Mouse (Mus musculus) hindbrain, embryonic 12.5 days (tissue): ENCODE data around the gene Slc38a9. TPM values are rescaled to one million over a fixed set of nuclear protein-coding genes. Genes with fewer than 3 reads are reported as not detected.

ENCODE experiments used
- ATAC-seq: fragments of 200-750 bp; cut with Nextera tagmentation; 2 replicates; pipeline ENCODE4 v1.8.0; 2017; ENCODE audit warnings: moderate TSS enrichment; ENCODE audit not compliant: low FRiP score
- H3K27ac ChIP-seq: fragments of 300-500 bp; sonication (generic); 2 replicates; pipeline ENCODE4 v1.5.1; 2016; ENCODE audit warnings: mild to moderate bottlenecking
- H3K27me3 ChIP-seq: fragments of 300-500 bp; sonication (generic); 2 replicates; pipeline ENCODE4 v1.6.1; 2016; ENCODE audit warnings: mild to moderate bottlenecking
- H3K36me3 ChIP-seq: fragments of 300-500 bp; sonication (generic); 2 replicates; pipeline ENCODE4 v1.6.1; 2016; ENCODE audit warnings: mild to moderate bottlenecking
- H3K4me1 ChIP-seq: fragments of 300-500 bp; sonication (generic); 2 replicates; pipeline ENCODE4 v1.6.1; 2016
- H3K4me2 ChIP-seq: fragments of 300-500 bp; sonication (generic); replicated peaks from 2 replicates; pipeline ENCODE4 v1.6.1; 2016; ENCODE audit warnings: mild to moderate bottlenecking
- H3K4me3 ChIP-seq: fragments of 300-500 bp; sonication (generic); 2 replicates; pipeline ENCODE4 v1.5.1; 2016; ENCODE audit warnings: mild to moderate bottlenecking
- H3K9ac ChIP-seq: fragments of 300-500 bp; sonication (generic); 2 replicates; pipeline ENCODE4 v1.6.1; 2016; ENCODE audit warnings: mild to moderate bottlenecking, moderate library complexity
- H3K9me3 ChIP-seq: fragments of 300-500 bp; sonication (generic); replicated peaks from 2 replicates; pipeline ENCODE4 v1.6.1; 2016; ENCODE audit warnings: mild to moderate bottlenecking
- WGBS: fragments of 180-500 bp; shearing (Covaris S2); methylation state at CpG from one replicate; pipeline ENCODE4 v1.1.7; 2016; 5-methylcytosine and 5-hydroxymethylcytosine counted together
- polyA plus RNA-seq: library from polyadenylated mRNA; unstranded; fragments of >200 nt; fragmentation: Nextera tagmentation; extraction: Ambion mirVana; gene quantifications from 2 replicates; pipeline ENCODE4 v1.2.1, GENCODE M21; 2016

Gene Slc38a9
- polyA plus RNA-seq, 1 experiment from 2014 or later, result 22.9 TPM

- Histone ChIP-seq H3K4me1 (no peaks in the 10 kb centered on the region), H3K4me2 (no peak overlapping the region), H3K9me3 (no peaks in the 10 kb centered on the region), H3K27me3 (no peaks in the 10 kb centered on the region), H3K27ac (no peak overlapping the region), H3K36me3 (no peaks in the 10 kb centered on the region), H3K4me3 (no peak overlapping the region), H3K9ac (no peak overlapping the region)
- no peak for ATAC-seq
- 81% methylated on average over 10 of the region's 10 CpGs for WGBS
Measured at GRCm38 (mm10) chr13:112786942-112787533, 126.5 kb downstream of the Slc38a9 start.

Other genes starting within 250 kb of the Slc38a9 start
- gene Il6st, start 196.7 kb upstream of the Slc38a9 start, polyA plus RNA-seq, result 40.4 and 53.4 TPM in 2 replicates
- gene Il31ra, start 66.4 kb upstream of the Slc38a9 start, polyA plus RNA-seq, result not detected in 2 replicates
- 0.71 and 0.98 TPM in 2 replicates for gene Ddx4, start 8.3 kb upstream of the Slc38a9 start, polyA plus RNA-seq
- gene Plpp1, start 140.0 kb downstream of the Slc38a9 start, polyA plus RNA-seq, result 31.5 and 37.6 TPM in 2 replicates